Mouse (Mus musculus) heart, postnatal 0 days (tissue): Measurements from ENCODE around the gene Tmem91. TPM values are rescaled to one million over a fixed set of nuclear protein-coding genes. Genes with fewer than 3 reads are reported as not detected.

Experiments
- ATAC-seq: fragments of 200-750 bp; cut with Nextera tagmentation; 2 replicates; pipeline ENCODE4 v1.8.0; 2017; ENCODE audit warnings: low read depth, moderate number of reproducible peaks, moderate library complexity; ENCODE audit not compliant: insufficient read depth
- DNase-seq: peaks from one replicate; pipeline ENCODE4 v3.0.0-alpha.2; 2016; ENCODE audit warnings: low spot score
- H3K27ac ChIP-seq: fragments of 300-500 bp; sonication (generic); 2 replicates; pipeline ENCODE4 v1.5.1; 2014; ENCODE audit warnings: low read depth, mild to moderate bottlenecking
- H3K27me3 ChIP-seq: fragments of 300-500 bp; sonication (generic); 2 replicates; pipeline ENCODE4 v1.6.1; 2014; ENCODE audit warnings: low read length, mixed read lengths; ENCODE audit not compliant: control insufficient read depth, insufficient read depth
- H3K36me3 ChIP-seq: fragments of 300-500 bp; sonication (generic); replicated peaks from 2 replicates; pipeline ENCODE4 v1.6.1; 2014; ENCODE audit warnings: low read length, mixed read lengths; ENCODE audit not compliant: control insufficient read depth, insufficient read depth
- H3K4me1 ChIP-seq: fragments of 300-500 bp; sonication (generic); 2 replicates; pipeline ENCODE4 v1.6.1; 2014; ENCODE audit warnings: antibody characterized with exemption; ENCODE audit not compliant: control insufficient read depth, insufficient read depth
- H3K4me2 ChIP-seq: fragments of 300-500 bp; sonication (generic); 2 replicates; pipeline ENCODE4 v1.6.1; 2014; ENCODE audit warnings: low read depth, mild to moderate bottlenecking, low read length, moderate library complexity
- H3K4me3 ChIP-seq: fragments of 300-500 bp; sonication (generic); 2 replicates; pipeline ENCODE4 v1.5.1; 2014; ENCODE audit warnings: low read depth, low read length
- H3K9ac ChIP-seq: fragments of 300-500 bp; sonication (generic); replicated peaks from 2 replicates; pipeline ENCODE4 v1.6.1; 2014; ENCODE audit warnings: low read depth, low read length, mixed read lengths
- H3K9me3 ChIP-seq: fragments of 300-500 bp; sonication (generic); replicated peaks from 2 replicates; pipeline ENCODE4 v1.6.1; 2016; ENCODE audit warnings: low read length; ENCODE audit not compliant: control insufficient read depth
- CTCF ChIP-seq: IDR thresholded peaks from 2 replicates; pipeline ENCODE4 v1.5.1; 2016; ENCODE audit warnings: antibody characterized with exemption, control low read depth, low read depth
- EP300 ChIP-seq: IDR thresholded peaks from 2 replicates; pipeline ENCODE4 v1.6.1; 2016; ENCODE audit warnings: antibody characterized with exemption, low read depth
- WGBS: fragments of 180-500 bp; shearing (Covaris S2); extraction: QIAGEN DNeasy Blood & Tissue Kit; methylation state at CpG from one replicate; pipeline ENCODE4 v1.1.7; 2014; 5-methylcytosine and 5-hydroxymethylcytosine counted together
- polyA plus RNA-seq: library from polyadenylated mRNA; unstranded; fragments of >200 nt; fragmentation: Nextera tagmentation; extraction: Ambion mirVana; gene quantifications from 2 replicates; pipeline ENCODE4 v1.2.1, GENCODE M21; 2015
- total RNA-seq: library from RNA; depleted of rRNA; stranded (reverse); fragments of >200 nt; gene quantifications from 2 replicates; pipeline ENCODE4 v1.2.3, GENCODE M21; 2014; ENCODE audit warnings: low replicate concordance

Gene Tmem91
- total and polyA plus RNA-seq, 2 experiments from 2014 or later, result 0.77 TPM; not detected in 1

DNA sequence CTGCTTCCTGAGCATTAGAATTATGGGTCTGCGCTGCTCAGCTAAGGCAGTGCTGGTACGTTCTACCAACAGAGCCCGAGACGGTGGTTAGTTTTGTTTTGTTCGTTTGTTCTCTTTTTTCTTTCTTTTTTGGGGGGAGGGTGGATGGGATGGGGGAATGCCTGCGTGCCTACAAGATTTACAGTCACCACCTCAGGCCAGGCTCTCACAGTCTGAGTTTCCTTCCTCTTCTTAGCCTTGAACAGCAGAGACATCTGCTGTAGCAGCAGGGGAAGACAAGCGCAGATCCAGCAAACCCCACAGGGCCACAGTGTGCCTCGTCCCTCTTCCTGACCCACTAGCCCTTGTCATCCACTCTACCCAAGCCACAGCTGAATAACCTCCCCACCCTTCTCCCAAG is 23.7 kb downstream of the Tmem91 start:
- 87% methylated on average over 8 of the region's 8 CpGs for WGBS

GRCm38 (mm10) chr7:25649839-25650238 is 25.1 kb downstream of the Tmem91 start:
- H3K4me1 ChIP-seq, result no peaks in the 10 kb centered on the region
- TF ChIP-seq EP300 (no peak), CTCF (no peak)
- WGBS, result 66% methylated on average over 5 of the region's 5 CpGs
- no peak overlapping the region for H3K9ac ChIP-seq
- H3K27me3 ChIP-seq, result no peaks in the 10 kb centered on the region
- DNase-seq, result no peak
- H3K36me3 ChIP-seq, result 0 out of 2 replicates have a peak, but pooled peaks cover 3% of the 10 kb centered on the region
- ATAC-seq, result no peak
- no peak overlapping the region for H3K27ac ChIP-seq
- no peaks in the 10 kb centered on the region for H3K9me3 ChIP-seq
- no peak overlapping the region for H3K4me3 ChIP-seq
- H3K4me2 ChIP-seq, result no peak overlapping the region

More for the DNA sequence above, 23.7 kb downstream of the Tmem91 start:
- Histone ChIP-seq H3K4me2 (no peak overlapping the region), H3K36me3 (0 out of 2 replicates have a peak, but pooled peaks cover 3% of the 10 kb centered on the region), H3K9me3 (no peaks in the 10 kb centered on the region), H3K4me1 (no peaks in the 10 kb centered on the region), H3K4me3 (no peak overlapping the region), H3K27me3 (no peaks in the 10 kb centered on the region), H3K27ac (no peak overlapping the region), H3K9ac (no peak overlapping the region)
- no peak for TF ChIP-seq CTCF
- TF ChIP-seq EP300, result no peak
- DNase-seq (no peak), ATAC-seq (no peak)

GRCm38 (mm10) chr7:25647574-25648123 is 27.3 kb downstream of the Tmem91 start:
- no peaks in the 10 kb centered on the region for H3K4me1 ChIP-seq
- no peaks in the 10 kb centered on the region for H3K36me3 ChIP-seq
- TF ChIP-seq EP300, result no peak
- peak; percentile 26 for TF ChIP-seq CTCF
- H3K9ac ChIP-seq, result no peak overlapping the region
- no peak for DNase-seq
- ATAC-seq, result no peak
- H3K9me3 ChIP-seq, result no peaks in the 10 kb centered on the region
- no peak overlapping the region for H3K4me3 ChIP-seq
- peak overlapping the region; percentile 61; the same call in 1 of the 2 replicates for H3K27ac ChIP-seq
- H3K27me3 ChIP-seq, result no peaks in the 10 kb centered on the region
- H3K4me2 ChIP-seq, result no peak overlapping the region
- WGBS, result 46% methylated on average over 5 of the region's 5 CpGs

- Histone ChIP-seq H3K4me2 (no peak overlapping the region), H3K27me3 (no peaks in the 10 kb centered on the region), H3K4me3 (no peak overlapping the region), H3K4me1 (no peaks in the 10 kb centered on the region), H3K36me3 (peaks cover 6% of the 10 kb centered on the region; the same call in 1 of the 2 replicates), H3K27ac (no peak overlapping the region), H3K9ac (no peak overlapping the region), H3K9me3 (no peaks in the 10 kb centered on the region)
- TF ChIP-seq CTCF (no peak), EP300 (no peak)
- no peak for ATAC-seq
- WGBS, result 68% methylated on average over 14 of the region's 14 CpGs
- DNase-seq, result no peak
These were observed 29.9 kb downstream of the Tmem91 start for GRCm38 (mm10) chr7:25645074-25645473.

DNA sequence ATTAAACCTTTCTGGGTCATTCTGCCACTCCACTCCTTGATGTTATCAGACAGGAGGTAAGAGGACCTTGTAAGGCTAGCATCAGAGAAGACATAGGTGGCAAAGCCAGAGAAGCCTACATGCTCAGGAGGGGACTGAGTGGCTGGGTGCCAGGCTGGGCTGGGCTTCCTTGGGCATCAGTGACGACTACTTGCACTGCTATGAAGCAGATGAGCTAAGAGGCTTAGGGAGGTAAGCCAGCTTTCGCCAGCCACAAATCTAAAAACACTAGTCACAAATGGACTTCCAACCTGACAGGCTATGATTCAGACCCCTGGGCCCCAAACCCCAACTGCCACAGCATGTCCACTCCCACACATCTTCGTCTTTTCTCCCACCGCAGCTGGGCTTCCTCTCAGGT is 30.3 kb downstream of the Tmem91 start:
- H3K9ac ChIP-seq, result no peak overlapping the region
- H3K9me3 ChIP-seq, result no peaks in the 10 kb centered on the region
- no peak for ATAC-seq
- no peak overlapping the region for H3K4me2 ChIP-seq
- H3K27me3 ChIP-seq, result no peaks in the 10 kb centered on the region
- no peak overlapping the region for H3K4me3 ChIP-seq
- H3K27ac ChIP-seq, result no peak overlapping the region
- WGBS, result 61% methylated on average over 4 of the region's 4 CpGs
- no peaks in the 10 kb centered on the region for H3K4me1 ChIP-seq
- H3K36me3 ChIP-seq, result peaks cover 6% of the 10 kb centered on the region; the same call in 1 of the 2 replicates
- DNase-seq, result no peak
- TF ChIP-seq EP300 (no peak), CTCF (no peak)

- ATAC-seq, result no peak
- WGBS, result 56% methylated on average over 10 of the region's 10 CpGs
- Histone ChIP-seq H3K27ac (no peak overlapping the region), H3K9me3 (no peaks in the 10 kb centered on the region), H3K4me1 (no peaks in the 10 kb centered on the region), H3K4me2 (no peak overlapping the region), H3K4me3 (no peak overlapping the region), H3K27me3 (no peaks in the 10 kb centered on the region), H3K9ac (no peak overlapping the region), H3K36me3 (peaks cover 6% of the 10 kb centered on the region; the same call in 1 of the 2 replicates)
- no peak for DNase-seq
- no peak for TF ChIP-seq CTCF
- no peak for TF ChIP-seq EP300
These were observed 30.8 kb downstream of the Tmem91 start for GRCm38 (mm10) chr7:25644136-25644535.
